Mouse (Mus musculus) CH12F3 (cell line): ENCODE data around the gene Ylpm1.

Source experiments
- in situ Hi-C: fragments of 300-500 bp; cut with MboI; formaldehyde crosslinking; loops from 2 replicates; pipeline ENCODE4 v1.14.3; 2020; ENCODE audit warnings: low sequenced_read_pairs

Ylpm1 gene

DNA sequence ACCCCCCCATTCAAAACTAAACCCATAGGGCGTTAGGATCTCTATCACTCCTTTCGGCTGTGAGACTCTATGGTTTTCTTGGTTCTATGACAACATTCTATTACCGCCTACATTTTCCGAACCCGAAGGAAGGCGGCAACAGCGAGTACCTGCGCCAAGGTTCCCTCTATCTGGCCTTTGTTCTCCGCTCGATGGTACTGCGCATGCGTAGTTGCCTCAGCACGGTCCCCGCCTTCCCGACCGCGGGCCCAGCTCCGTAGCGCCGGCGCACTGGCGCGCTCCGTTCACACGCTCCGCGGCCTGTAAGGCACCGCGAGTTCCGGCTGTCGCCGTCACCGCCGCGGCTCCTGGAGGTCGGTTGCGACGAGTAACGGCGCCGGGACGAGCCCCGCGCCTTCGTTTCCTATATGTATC, at the start of gene Ylpm1:
Gene Ylpm1 (plus strand): TSS at position 239 of the 414 bp plus-strand sequence.
- in situ Hi-C loops = no loop called here

DNA sequence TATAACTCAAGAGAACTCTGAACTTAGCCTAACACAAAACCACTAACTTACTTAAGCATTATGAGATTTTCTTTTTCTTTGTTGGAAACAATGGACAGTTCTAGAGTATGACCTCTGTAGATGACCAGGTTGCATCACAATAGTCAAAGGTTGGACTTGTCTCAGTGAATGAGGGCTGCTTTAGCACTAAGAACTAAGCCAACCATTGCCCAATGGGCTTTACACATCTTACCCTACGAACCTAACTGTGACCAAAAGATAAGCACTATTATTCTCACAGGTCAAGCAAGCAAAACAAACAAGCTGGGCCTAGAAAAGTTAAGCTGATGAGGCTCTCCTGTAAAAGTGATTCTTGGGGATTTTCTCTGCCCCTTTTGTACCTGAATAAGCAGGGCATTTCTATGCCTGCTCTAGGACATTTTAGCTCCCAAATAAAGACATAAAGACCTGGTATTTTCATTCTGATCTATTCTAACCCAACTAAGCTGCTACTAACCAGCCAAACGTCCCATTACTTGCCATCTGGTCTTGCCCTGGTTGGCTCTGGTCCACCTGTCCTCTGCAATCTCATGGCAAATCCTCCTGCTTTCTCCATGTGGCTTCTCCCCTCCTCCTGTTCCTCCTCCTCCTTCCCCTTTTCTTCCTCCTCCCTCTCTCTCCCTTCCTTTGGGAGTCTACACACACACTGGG, 48.1 kb upstream of the Ylpm1 start:
- in situ Hi-C loops = no loop called here

DNA sequence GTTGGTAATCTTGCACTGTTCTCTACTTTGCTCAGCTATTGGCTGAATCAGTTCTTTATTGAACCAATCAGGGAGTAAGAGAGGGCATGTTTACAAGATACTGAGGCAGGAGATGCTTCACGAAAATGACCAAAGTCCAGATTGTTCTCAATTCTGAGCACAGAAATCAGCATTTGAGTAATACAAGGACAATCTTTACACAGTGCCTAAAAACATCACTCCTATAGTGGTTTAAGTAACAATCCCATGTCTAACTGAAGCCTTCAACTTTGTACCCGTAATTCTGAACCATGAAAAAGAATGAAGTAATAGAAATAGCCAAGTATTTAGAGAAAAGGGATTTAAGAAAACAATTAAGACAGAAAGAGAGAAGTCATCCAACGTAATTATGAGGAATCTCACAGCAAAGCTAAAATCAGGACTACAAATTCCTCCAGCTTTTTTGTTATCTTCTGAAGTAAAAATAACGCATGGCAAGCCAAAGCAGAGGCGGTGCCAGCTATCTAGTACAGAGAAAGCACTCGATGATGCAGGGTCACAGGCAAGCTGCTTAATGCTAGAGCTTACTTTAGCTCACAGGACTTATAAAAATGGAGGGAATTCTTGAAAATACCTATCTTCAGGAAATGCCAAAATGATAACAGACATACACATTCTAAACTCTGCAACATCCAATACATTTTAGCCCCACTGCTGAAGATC, 47.4 kb upstream of the Ylpm1 start:
- in situ Hi-C loops = no loop called here

DNA sequence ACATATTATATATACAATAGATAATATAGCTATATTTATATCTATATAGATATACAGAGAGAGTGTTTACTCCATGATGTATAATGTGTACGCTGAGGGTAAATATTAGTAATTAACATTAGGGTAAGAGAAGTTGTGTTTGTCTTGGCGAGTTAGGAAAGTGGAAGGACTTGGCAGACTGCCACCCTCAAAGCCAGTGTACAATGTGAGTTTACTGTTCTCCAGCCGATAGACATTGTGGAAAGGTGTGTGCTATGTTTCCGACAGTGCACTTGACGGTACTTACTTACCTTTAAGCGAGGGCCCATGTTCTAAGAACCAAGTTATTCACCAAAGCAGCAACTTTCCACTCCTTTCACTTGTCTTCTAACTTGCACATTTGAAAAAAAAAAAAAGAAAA, 45.4 kb upstream of the Ylpm1 start:
- in situ Hi-C loops = no loop called here

DNA sequence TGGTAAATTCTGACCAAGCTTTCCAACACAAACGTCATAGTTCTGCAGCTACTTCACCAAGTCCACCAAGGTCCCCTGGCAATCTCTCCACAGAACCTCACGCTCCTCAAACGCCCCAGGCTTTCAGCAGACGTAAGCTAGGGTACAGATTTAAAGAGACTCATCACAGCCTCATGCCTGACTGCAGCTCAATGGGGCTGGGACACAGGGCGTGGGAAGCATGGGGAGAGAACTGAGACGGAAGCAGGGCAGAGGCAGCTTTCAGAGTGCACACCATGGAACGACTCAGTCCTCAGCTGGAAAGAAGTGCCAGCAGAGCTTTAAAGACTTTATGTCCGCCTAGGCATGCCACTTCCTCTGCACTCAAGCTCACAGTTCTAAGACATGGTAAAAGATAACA, 44.6 kb upstream of the Ylpm1 start:
- in situ Hi-C loops = no loop called here

DNA sequence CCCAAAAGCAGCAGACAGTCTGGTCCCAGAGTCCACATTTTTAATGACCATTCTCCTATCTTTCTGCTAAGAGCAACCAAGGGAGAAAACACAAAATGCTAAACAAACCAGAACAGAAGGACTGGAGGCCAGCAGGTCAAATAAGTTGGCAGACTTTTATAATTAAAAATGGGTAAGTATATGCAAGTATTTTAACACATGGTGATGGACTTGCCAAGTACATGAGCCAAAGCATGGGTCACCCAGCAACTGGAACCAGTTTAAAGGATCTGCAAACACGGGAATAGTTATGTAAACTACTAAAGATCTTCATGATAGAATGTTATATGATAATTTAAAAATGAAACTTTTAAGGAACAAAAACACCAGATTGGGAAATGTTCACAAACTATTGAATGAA, 43.8 kb upstream of the Ylpm1 start:
- in situ Hi-C loops = no loop called here

DNA sequence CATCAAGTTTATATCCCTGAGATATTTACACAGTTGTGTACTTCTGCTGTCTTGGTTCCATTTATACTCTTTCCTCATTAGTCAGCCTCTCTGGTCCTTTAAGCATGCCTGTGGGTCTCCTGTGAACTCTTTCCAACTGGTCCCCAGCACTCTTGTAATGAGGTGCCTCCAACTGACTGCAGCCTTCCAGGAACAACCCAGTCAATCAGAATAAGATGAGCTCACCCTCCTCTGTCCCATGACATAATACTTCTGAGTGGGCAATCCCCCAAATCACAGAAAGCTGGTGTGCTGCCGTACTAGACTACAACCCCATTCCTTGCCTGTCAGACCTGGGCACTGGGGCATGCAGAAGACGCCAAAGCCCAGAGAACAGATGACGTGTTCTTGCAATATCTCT, 39.8 kb upstream of the Ylpm1 start:
- in situ Hi-C loops = no loop called here

DNA sequence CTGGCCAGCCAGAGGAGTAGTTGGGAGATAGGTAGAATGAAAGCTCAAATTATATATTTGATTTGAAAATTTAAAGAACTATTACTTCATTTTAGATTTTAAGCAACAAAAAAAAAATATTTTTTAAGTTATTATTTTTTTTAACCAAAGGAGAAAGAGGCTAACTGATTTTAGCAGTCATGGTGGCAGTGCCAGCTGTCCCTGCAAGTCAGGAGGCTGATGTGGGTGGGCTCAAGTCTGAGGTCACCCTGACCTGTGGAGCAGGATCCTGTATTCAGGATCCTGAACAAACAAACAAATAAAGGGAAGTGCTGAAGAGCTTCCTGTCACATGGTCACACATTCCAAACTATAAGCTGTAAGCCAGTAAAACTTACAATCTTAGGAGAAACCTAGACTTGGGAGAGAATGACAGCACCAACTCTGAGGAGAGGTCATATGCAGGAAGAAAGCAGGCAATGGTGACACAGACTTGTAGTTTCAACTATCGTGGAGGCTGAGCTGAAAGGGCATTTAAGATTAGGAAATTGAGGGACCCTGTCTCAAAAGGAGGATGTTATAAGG, 37.2 kb upstream of the Ylpm1 start:
- in situ Hi-C loops = no loop called here

DNA sequence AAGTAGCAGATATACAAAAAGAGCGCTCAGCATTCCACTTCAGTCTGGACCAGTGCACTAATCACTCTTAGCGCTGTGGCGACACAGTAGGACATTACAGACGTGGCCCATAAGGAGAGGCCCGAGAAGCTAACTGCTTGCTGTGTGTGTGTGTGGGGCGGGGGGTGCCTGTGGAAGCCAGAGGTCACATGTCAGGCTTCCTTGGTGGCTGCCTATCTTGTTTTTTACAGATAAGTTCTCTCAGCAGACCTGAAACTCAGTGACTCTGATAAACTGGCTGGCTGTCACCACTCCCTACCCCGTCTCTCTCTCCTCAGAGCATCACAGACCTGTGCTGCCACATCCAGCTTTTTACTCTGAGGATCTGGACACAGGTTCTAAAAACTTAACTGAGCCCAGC, 33.5 kb upstream of the Ylpm1 start:
- in situ Hi-C loops = no loop called here

DNA sequence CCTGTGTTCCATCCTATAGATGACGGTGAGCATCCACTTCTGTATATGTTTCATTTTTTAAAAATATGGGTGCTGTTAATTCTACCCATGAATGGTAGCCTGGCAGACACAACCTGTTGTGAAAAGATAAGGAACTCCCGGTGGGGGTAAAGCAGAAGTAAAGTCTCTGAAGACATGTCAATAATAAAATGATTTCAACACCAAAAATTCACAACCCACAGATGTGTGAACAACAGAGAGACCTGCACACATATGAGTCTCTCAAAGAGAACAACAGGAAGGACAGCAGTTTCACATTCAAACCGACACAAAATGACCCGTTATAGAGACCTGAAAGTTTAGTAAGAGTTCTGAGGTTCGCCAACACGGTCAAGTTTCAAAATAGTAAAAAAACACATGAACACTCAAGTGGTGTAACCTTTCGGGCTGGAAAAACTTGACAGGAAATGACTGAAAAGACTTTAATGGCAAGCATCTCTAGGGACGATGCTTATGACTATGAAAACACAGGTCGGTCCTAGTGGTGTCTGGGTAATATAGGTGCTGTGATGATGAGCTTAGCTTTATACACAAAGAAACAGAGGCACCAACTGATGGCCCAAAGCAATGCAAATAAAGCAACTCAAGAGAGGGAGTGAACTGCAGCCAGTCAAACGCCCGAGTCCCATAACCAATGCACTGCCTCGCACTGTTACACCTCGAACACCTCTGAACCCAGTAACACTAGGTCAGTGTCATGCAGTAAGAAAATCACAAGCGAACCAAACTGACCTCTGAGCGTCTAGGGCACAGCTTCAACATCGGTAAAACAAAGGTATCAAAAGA, 27.1 kb upstream of the Ylpm1 start:
- in situ Hi-C loops = no loop called here

DNA sequence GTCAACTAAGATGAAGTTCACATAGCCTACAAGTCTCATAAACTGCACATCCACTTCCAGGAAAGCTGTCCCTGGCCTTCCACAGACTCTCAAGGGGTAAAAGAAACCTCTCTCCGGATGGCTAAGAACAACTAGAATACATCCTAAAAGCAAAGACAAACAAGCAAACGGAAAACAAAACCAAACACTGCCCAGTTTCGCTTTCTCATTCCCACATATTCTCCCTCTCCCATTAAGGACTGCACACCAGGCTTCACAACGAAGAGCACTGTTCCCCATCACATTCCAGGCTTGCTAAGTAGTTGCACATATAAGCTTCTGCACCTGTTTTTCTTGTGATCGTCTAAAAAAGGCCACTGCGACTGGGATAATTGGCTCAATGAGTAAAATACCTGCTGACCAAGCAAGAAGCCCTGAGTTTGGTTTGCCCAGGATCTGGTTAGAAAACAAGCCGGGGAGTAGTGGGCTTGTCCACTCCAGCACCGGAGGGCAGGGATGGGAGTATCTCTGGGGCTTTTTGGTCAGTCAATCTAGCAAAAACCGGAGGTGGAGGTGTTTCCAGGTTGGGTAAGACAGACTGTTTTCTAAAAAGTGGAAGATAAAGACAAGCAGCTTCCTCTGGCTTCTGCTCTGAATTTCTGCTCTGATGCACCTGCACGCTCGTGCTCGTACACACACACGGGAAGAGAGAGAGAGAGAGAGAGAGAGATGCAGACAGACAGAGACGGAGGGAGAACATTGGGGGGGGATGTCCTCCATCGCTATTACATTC, 26.3 kb upstream of the Ylpm1 start:
- in situ Hi-C loops = no loop called here

DNA sequence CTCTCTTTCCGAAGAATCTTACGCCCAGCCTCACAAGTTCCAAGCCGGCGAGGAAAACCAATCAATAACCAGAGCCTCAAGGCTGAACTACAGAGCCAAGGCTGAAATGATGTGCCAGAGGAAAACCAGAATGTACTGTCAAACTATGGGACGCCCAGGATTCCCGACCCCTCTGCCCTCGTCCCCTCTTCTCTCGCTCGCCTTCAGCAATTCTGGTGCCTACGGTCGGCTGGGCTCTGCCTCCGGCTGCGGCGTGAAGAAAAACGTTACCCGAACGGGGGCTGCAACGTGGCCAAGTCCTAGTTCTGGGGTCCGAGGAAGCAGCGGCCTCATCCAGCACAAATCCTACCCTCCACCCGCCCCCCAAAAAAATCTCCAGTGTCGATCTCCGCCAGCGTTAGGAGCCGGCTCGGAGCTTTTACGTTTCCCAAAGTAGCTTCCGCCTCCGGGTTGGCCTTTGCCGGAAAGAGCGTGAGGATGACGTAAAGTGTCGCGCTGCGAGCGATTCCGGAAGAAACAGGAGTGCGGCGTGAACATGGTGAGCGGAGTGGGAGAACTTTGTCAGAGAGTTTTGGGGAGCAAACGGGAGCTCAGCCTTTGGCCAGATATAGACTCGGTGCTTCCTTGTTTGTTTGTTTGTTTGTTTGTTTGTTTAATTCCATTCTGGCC, 25.6 kb upstream of the Ylpm1 start, which contains the start of the genes Fcf1 and Arel1:
Gene Fcf1 (plus strand): TSS at position 470 of the 669 bp plus-strand sequence.
Gene Arel1 (minus strand): TSS at position 473 of the 669 bp plus-strand sequence.
- in situ Hi-C loops = no loop called here

DNA sequence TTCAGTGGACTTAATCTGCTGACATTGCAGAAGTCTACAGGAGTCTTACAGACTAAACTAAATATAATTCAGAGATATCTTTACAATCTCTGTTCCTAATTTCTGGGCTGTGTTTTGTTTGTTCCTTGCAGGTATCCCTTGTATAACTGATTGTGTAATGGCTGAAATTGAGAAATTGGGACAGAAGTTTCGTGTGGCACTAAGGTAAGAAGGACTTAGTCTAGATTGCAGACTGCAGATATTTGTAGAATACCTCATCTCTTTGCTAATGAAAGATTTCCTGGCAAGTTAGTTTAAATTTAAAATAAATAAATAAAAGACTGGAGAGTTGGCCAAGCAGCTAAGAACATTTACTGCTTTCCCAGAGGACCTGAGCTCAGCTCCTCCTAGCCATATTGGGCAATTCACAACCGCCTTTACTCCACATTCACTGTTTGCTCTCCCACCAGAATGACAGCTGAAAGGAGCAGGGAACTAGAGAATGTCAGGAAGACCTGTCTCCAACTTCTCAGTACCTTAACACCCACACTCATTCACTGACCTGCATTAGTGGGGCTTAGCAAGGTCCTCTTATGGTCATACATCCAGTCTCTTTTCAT, 16.8 kb upstream of the Ylpm1 start:
- in situ Hi-C loops = no loop called here

DNA sequence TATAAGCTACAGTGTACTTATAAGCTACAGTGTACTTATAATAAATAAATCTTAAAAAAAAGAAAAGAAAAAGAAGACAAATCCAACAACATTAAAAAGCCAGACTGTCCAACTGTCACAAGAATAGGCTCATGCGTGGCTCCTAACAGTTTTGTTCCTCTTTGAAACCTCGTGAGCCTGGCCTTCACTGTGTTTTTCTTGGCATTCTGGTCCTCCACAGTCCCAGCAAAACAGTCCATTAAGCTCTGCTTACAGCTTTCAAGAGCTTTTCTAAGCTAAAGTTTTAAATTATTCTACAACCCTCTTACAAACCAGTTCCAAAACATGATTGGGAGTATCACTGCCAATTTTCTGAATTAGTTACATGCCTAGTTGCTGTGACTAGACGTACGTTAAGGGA, 6.7 kb upstream of the Ylpm1 start:
- in situ Hi-C loops = no loop called here

DNA sequence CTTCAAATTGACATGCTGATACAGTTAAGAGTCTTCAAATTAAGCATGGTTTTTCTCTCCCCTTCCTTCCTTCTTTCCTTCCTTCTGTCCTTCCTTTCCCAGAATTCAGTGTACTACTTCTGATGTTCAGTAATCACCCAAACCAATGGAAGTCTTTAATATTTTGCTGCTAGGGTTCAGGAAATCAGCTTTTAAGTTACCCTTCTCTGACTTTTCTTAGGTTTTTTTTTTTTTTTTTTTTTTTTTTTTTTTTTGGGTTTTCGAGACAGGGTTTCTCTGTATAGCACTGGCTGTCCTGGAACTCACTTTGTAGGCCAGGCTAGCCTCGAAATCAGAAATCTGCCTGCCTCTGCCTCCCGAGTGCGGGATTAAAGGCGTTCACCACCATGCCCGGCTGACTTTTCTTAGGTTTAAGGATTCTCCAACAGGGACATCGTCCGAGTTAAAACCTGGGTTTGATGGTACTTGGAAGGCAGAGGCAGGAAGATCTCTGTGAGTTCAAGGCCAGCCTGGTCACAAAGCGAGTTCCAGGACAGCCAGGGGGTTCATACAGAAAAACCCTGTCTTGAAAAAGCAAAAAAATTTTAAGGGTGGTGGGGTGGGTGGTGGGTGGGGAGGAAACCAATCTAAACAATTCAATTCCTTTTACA, 884 bp upstream of the Ylpm1 start:
- in situ Hi-C loops = no loop called here

DNA sequence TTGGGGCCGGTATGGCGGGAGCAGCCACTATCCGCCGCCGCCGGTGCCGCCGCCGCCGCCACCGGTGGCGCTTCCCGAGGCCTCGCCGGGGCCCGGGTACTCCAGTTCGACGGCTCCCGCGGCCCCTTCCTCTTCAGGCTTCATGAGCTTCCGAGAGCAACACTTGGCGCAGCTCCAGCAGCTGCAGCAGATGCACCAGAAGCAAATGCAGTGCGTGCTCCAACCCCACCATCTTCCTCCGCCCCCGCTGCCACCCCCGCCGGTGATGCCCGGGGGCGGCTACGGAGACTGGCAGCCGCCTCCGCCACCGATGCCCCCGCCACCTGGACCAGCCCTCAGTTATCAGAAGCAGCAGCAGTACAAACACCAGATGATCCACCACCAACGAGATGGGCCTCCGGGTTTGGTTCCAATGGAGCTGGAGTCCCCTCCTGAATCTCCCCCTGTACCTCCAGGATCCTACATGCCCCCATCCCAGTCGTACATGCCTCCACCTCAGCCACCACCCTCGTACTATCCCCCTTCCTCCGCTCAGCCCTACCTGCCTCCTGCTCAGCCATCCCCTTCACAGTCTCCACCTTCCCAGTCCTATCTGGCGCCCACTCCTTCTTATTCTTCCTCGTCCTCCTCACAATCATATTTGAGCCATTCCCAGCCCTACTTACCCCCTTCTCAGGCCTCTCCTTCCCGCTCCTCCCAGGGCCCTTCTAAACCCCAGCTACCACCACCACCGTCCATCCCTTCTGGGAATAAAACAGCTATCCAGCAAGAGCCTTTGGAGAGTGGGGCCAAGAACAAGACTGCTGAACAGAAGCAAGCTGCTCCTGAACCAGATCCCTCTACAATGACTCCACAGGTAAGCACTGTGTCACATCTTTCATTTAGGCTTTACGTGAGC, 629 bp downstream of the Ylpm1 start:
- in situ Hi-C loops = no loop called here

DNA sequence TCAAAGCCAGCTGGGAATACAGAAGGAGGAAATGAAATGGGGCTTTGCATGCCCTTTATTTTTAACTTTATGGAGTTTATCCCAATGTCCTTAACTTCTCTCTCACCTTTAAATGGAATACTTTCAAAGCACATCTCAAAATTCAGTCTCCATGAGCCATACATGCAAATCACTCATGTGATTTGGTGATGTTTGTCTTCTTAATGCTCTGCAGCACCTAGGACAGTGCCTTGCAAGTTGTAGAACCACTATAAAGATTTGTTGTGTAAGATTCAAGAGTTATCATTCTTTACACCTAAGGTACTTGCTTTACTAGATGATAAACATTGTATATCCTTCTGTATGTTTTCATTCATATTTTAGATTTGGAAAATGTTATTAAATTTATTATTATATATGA, 2.9 kb downstream of the Ylpm1 start:
- in situ Hi-C loops = no loop called here

DNA sequence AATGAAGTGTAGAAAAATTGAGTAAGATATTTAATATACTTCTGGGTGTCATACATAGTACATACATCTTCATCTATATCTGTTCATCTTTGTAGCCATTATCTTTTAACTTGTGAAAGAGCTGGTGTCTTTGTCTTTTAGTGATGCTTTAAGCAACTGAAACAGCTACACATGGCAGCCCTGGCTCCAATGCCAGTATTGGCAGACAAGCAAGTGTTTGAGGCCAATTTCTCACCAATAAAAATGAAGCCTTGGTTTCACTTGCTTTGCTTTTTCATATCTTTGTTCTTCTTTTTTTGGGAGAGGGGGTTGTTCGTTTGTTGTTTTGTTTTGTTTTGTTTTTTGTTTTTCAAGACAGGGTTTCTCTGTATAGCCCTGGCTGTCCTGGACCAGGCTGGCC, 10.1 kb downstream of the Ylpm1 start:
- in situ Hi-C loops = no loop called here
